Mouse (Mus musculus) heart, postnatal 0 days (tissue): ENCODE data around the gene Dxo.

Experiments used
- CTCF ChIP-seq: IDR thresholded peaks from 2 replicates; pipeline ENCODE4 v1.5.1; 2016; ENCODE audit warnings: antibody characterized with exemption, control low read depth, low read depth
- EP300 ChIP-seq: IDR thresholded peaks from 2 replicates; pipeline ENCODE4 v1.6.1; 2016; ENCODE audit warnings: antibody characterized with exemption, low read depth

- TF ChIP-seq EP300 (no peak), CTCF (peak; percentile 28)
Observed at GRCm38 (mm10) chr17:34795633-34796032, 41.2 kb upstream of the Dxo start.
